Mouse (Mus musculus): ENCODE measurements at regions not wholly inside any gene's neighbourhood (a gene's known extent, or its start where the extent isn't known, plus 50 kb on each side); places are given as distances from the start of the nearest gene placed in this dataset.

DNA sequence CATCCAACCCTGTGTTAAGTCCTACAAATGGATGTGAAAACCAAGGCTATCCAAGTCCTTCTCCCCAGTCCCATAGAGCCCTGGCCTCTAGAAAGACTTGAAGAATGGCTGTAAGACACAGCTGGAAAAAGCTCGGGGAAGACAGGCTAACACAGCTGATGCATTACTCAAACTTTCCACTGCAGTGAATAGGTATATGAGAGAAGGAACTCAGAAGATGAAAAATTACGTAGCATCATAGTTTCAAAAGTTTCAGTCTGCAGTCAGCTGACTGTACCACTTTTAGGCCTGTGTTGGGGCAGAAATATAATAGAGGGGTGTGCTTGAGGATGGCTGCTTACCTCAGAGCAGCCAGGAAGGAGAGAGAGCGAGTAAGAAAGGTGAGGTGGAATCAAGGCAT is 456.3 kb upstream of the Vstm2b start:
- TF ChIP-seq CHD2 (IDR thresholded peaks at IDR 0.05; ENCODE audit: low read depth, low read length), result no peak
- TF ChIP-seq ZNF384 (IDR thresholded peaks at IDR 0.05; ENCODE audit: low read depth, low read length), result no peak
- TF ChIP-seq HCFC1 (IDR thresholded peaks at IDR 0.05; ENCODE audit: borderline replicate concordance, insufficient read depth, low read length), result no peak
- TF ChIP-seq MAFK (IDR thresholded peaks at IDR 0.05; ENCODE audit: insufficient read depth, low read depth, low read length), result no peak
- TF ChIP-seq ZC3H11A (IDR thresholded peaks at IDR 0.05; ENCODE audit: borderline replicate concordance, low read depth, low read length), result no peak
- no peaks in the 10 kb centered on the region for H3K4me1 ChIP-seq (ENCODE audit: control insufficient read depth in 2 of 2, insufficient read depth in 2 of 2, low read length in 2 of 2, poor library complexity in 1 of 2)

DNA sequence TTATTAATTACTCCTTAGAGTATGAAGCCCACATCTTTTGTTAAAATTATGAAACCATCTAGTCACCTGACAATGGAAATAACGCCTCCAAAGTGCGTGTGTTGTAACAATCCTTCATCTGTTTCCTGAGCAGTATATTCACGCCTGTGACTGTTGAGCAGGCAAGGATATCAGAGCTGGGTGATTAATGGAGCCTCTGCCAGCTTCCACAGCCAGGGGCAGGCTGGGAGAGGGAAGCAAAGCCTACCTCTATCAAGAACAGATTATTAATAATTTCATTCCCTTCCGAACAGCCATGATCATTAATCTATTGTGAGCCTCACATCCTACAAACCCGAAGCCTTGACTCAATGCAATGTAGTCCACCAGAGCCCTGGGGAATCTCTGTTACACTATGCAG is 431.7 kb upstream of the Vstm2b start:
- Histone ChIP-seq H3K9ac (ENCODE audit: insufficient read depth, low read depth, low read length, poor library complexity, severe bottlenecking) (no peak overlapping the region), H3K9me3 (ENCODE audit: control insufficient read depth, insufficient read depth, low read depth, low read length) (no peaks in the 10 kb centered on the region), H3K4me1 (ENCODE audit: control insufficient read depth in 2 of 2, insufficient read depth in 2 of 2, low read length in 2 of 2, poor library complexity in 1 of 2) (no peaks in the 10 kb centered on the region), H3K36me3 (ENCODE audit: control insufficient read depth, insufficient read depth, low read length, poor library complexity, severe bottlenecking) (no peaks in the 10 kb centered on the region), H3K4me3 (ENCODE audit: insufficient read depth in 1 of 2, low read depth in 1 of 2, low read length in 2 of 2, poor library complexity in 1 of 2, severe bottlenecking in 1 of 2) (no peak overlapping the region), H3K27ac (ENCODE audit: insufficient read depth, low read depth, low read length, poor library complexity, severe bottlenecking) (no peak overlapping the region)
- in situ Hi-C loops (cut with MboI; ENCODE audit: low sequenced_read_pairs in 2 of 2, unreplicated experiment in 2 of 2), result no loop called here
- no peak for TF ChIP-seq ZNF384 (IDR thresholded peaks at IDR 0.05; ENCODE audit: low read depth, low read length)
- no peak for TF ChIP-seq HCFC1 (IDR thresholded peaks at IDR 0.05; ENCODE audit: borderline replicate concordance, insufficient read depth, low read length)
- no peak for TF ChIP-seq CHD2 (IDR thresholded peaks at IDR 0.05; ENCODE audit: low read depth, low read length)
- TF ChIP-seq MAFK (IDR thresholded peaks at IDR 0.05; ENCODE audit: insufficient read depth, low read depth, low read length), result no peak
- TF ChIP-seq ZC3H11A (IDR thresholded peaks at IDR 0.05; ENCODE audit: borderline replicate concordance, low read depth, low read length), result no peak
- DNase-seq (ENCODE audit: low read depth, low spot score), result no peak

More for the DNA sequence above, 456.3 kb upstream of the Vstm2b start:
- H3K4me3 ChIP-seq (ENCODE audit: insufficient read depth in 1 of 2, low read depth in 1 of 2, low read length in 2 of 2, poor library complexity in 1 of 2, severe bottlenecking in 1 of 2), result no peak overlapping the region
- DNase-seq (ENCODE audit: low read depth, low spot score), result no peak
- H3K9ac ChIP-seq (ENCODE audit: insufficient read depth, low read depth, low read length, poor library complexity, severe bottlenecking), result no peak overlapping the region
- no peaks in the 10 kb centered on the region for H3K9me3 ChIP-seq (ENCODE audit: control insufficient read depth, insufficient read depth, low read depth, low read length)
- in situ Hi-C loops (cut with MboI; ENCODE audit: low sequenced_read_pairs in 2 of 2, unreplicated experiment in 2 of 2), result no loop called here
- no peaks in the 10 kb centered on the region for H3K36me3 ChIP-seq (ENCODE audit: control insufficient read depth, insufficient read depth, low read length, poor library complexity, severe bottlenecking)
- no peak overlapping the region for H3K27ac ChIP-seq (ENCODE audit: insufficient read depth, low read depth, low read length, poor library complexity, severe bottlenecking)

DNA sequence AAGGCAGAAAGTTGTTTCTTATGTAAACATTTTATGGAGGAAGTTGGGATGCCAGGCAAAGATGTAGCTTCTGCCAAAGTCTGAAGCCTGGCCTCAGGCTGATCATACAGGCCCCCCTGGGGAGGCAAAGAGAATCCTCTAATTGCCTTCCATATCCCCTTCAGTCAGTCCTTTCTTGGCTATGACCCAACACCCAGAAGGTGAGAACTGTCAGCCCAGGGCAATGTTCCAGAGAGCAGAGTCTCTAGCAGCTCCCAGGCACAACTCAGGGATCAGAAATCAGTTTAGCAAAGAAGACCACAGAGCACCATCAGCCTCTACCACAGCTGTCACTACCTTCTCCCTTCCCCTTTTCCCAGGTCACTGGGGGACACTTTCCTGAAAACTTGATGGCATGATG is 410.9 kb upstream of the Vstm2b start:
- no peaks in the 10 kb centered on the region for H3K9me3 ChIP-seq (ENCODE audit: control insufficient read depth, insufficient read depth, low read depth, low read length)
- TF ChIP-seq ZNF384 (IDR thresholded peaks at IDR 0.05; ENCODE audit: low read depth, low read length), result no peak
- no peak for TF ChIP-seq CHD2 (IDR thresholded peaks at IDR 0.05; ENCODE audit: low read depth, low read length)
- TF ChIP-seq ZC3H11A (IDR thresholded peaks at IDR 0.05; ENCODE audit: borderline replicate concordance, low read depth, low read length), result no peak
- TF ChIP-seq HCFC1 (IDR thresholded peaks at IDR 0.05; ENCODE audit: borderline replicate concordance, insufficient read depth, low read length), result no peak
- TF ChIP-seq MAFK (IDR thresholded peaks at IDR 0.05; ENCODE audit: insufficient read depth, low read depth, low read length), result no peak
- no peak for DNase-seq (ENCODE audit: low read depth, low spot score)
- H3K36me3 ChIP-seq (ENCODE audit: control insufficient read depth, insufficient read depth, low read length, poor library complexity, severe bottlenecking), result no peaks in the 10 kb centered on the region
- H3K4me1 ChIP-seq (ENCODE audit: control insufficient read depth in 2 of 2, insufficient read depth in 2 of 2, low read length in 2 of 2, poor library complexity in 1 of 2), result no peaks in the 10 kb centered on the region
- H3K4me3 ChIP-seq (ENCODE audit: insufficient read depth in 1 of 2, low read depth in 1 of 2, low read length in 2 of 2, poor library complexity in 1 of 2, severe bottlenecking in 1 of 2), result no peak overlapping the region
- H3K27ac ChIP-seq (ENCODE audit: insufficient read depth, low read depth, low read length, poor library complexity, severe bottlenecking), result no peak overlapping the region
- H3K9ac ChIP-seq (ENCODE audit: insufficient read depth, low read depth, low read length, poor library complexity, severe bottlenecking), result no peak overlapping the region
- in situ Hi-C loops (cut with MboI; ENCODE audit: low sequenced_read_pairs in 2 of 2, unreplicated experiment in 2 of 2), result no loop called here

DNA sequence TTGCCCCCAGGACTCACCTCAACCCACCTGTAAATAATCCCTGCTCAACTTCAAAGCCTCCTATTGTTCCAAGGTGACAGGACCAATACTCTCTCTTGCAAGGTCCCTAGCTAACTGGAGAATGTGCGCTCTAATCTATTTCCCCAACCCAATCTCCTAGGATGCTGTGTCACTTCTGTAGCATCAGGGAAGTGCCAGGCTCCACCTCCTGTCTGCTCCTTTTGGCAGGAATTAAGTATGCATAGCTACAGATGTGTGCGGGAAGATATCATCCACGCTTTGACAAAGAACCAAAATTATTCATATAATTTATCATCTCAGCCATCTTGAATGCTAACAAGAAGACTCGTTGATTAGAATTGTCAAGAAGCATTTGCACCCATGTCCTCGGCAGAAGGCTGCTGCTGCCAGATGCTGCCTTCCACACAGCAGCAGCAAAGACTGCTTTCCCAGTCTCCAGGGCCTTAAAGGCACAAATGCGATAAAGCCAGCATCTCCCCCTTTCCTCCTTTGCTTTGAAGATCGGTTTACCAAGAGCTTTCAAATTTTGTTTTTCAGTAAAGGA is 375.3 kb upstream of the Vstm2b start:
- H3K9ac ChIP-seq (ENCODE audit: insufficient read depth, low read depth, low read length, poor library complexity, severe bottlenecking), result no peak overlapping the region
- DNase-seq (ENCODE audit: low read depth, low spot score), result no peak
- in situ Hi-C loops (cut with MboI; ENCODE audit: low sequenced_read_pairs in 2 of 2, unreplicated experiment in 2 of 2), result no loop called here
- H3K4me1 ChIP-seq (ENCODE audit: control insufficient read depth in 2 of 2, insufficient read depth in 2 of 2, low read length in 2 of 2, poor library complexity in 1 of 2), result no peaks in the 10 kb centered on the region
- TF ChIP-seq ZC3H11A (IDR thresholded peaks at IDR 0.05; ENCODE audit: borderline replicate concordance, low read depth, low read length), result no peak
- no peak for TF ChIP-seq HCFC1 (IDR thresholded peaks at IDR 0.05; ENCODE audit: borderline replicate concordance, insufficient read depth, low read length)
- no peak for TF ChIP-seq ZNF384 (IDR thresholded peaks at IDR 0.05; ENCODE audit: low read depth, low read length)
- no peak for TF ChIP-seq CHD2 (IDR thresholded peaks at IDR 0.05; ENCODE audit: low read depth, low read length)
- no peak for TF ChIP-seq MAFK (IDR thresholded peaks at IDR 0.05; ENCODE audit: insufficient read depth, low read depth, low read length)
- H3K9me3 ChIP-seq (ENCODE audit: control insufficient read depth, insufficient read depth, low read depth, low read length), result no peaks in the 10 kb centered on the region
- H3K36me3 ChIP-seq (ENCODE audit: control insufficient read depth, insufficient read depth, low read length, poor library complexity, severe bottlenecking), result no peaks in the 10 kb centered on the region
- H3K4me3 ChIP-seq (ENCODE audit: insufficient read depth in 1 of 2, low read depth in 1 of 2, low read length in 2 of 2, poor library complexity in 1 of 2, severe bottlenecking in 1 of 2), result no peak overlapping the region
- H3K27ac ChIP-seq (ENCODE audit: insufficient read depth, low read depth, low read length, poor library complexity, severe bottlenecking), result no peak overlapping the region

DNA sequence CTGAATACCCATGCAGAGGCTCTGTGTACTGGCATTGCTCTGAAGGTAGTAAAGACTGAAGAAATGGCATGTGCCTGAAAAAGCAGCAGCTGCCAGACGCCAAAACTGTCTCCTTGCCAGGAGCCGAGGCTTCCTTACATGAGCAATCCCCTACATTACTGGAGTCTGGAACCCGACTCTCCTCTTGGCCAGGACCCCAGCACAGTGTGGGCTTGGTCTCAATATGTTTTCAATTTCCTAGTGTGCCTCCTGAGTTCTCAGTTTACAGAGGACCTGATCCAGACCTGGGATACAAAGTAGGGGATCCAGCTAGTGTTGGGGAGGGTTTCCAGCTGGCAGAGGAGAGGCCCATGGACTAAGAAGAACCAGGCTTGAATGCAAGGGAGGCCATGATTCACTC is 361.5 kb upstream of the Vstm2b start:
- Histone ChIP-seq H3K9ac (ENCODE audit: insufficient read depth, low read depth, low read length, poor library complexity, severe bottlenecking) (no peak overlapping the region), H3K9me3 (ENCODE audit: control insufficient read depth, insufficient read depth, low read depth, low read length) (no peaks in the 10 kb centered on the region), H3K27ac (ENCODE audit: insufficient read depth, low read depth, low read length, poor library complexity, severe bottlenecking) (no peak overlapping the region), H3K4me3 (ENCODE audit: insufficient read depth in 1 of 2, low read depth in 1 of 2, low read length in 2 of 2, poor library complexity in 1 of 2, severe bottlenecking in 1 of 2) (no peak overlapping the region), H3K36me3 (ENCODE audit: control insufficient read depth, insufficient read depth, low read length, poor library complexity, severe bottlenecking) (no peaks in the 10 kb centered on the region), H3K4me1 (ENCODE audit: control insufficient read depth in 2 of 2, insufficient read depth in 2 of 2, low read length in 2 of 2, poor library complexity in 1 of 2) (no peaks in the 10 kb centered on the region)
- in situ Hi-C loops (cut with MboI; ENCODE audit: low sequenced_read_pairs in 2 of 2, unreplicated experiment in 2 of 2), result no loop called here
- TF ChIP-seq ZC3H11A (IDR thresholded peaks at IDR 0.05; ENCODE audit: borderline replicate concordance, low read depth, low read length), result no peak
- DNase-seq (ENCODE audit: low read depth, low spot score), result no peak
